Mouse (Mus musculus) G1E (cell line): ENCODE measurements around the gene Pop7. TPM values are rescaled to one million over a fixed set of nuclear protein-coding genes. Genes with fewer than 3 reads are reported as not detected.
A peak's percentile ranks its signal among the peaks of the same experiment; 100 is the strongest.

ENCODE experiments used
- ATAC-seq: 2 replicates; pipeline ENCODE4 v1.8.0; 2016; ENCODE audit warnings: mild to moderate bottlenecking; ENCODE audit not compliant: insufficient number of reproducible peaks, poor library complexity, low FRiP score, severe bottlenecking; ENCODE audit errors: extremely low read depth
- DNase-seq: peaks from one replicate; pipeline ENCODE4 v3.0.0; 2012; ENCODE audit warnings: low spot score
- H3K27me3 ChIP-seq: 2 replicates; pipeline ENCODE4 v1.6.1; 2012; ENCODE audit warnings: mild to moderate bottlenecking, low read length, inconsistent platforms; ENCODE audit not compliant: insufficient read depth
- H3K36me3 ChIP-seq: replicated peaks from 2 replicates; pipeline ENCODE3; 2012; ENCODE audit warnings: mild to moderate bottlenecking, inconsistent platforms
- H3K4me1 ChIP-seq: 2 replicates; pipeline ENCODE4 v1.6.1; 2012; ENCODE audit warnings: low read depth, low read length, inconsistent platforms, mixed read lengths; ENCODE audit not compliant: insufficient read depth
- H3K4me3 ChIP-seq: 2 replicates; pipeline ENCODE4 v1.5.1; 2012; ENCODE audit warnings: low read depth, mild to moderate bottlenecking, inconsistent platforms, low read length, moderate library complexity, mixed read lengths
- H3K9me3 ChIP-seq: replicated peaks from 2 replicates; pipeline ENCODE4 v1.6.1; 2012; ENCODE audit warnings: inconsistent platforms
- CTCF ChIP-seq: IDR thresholded peaks from 2 replicates; pipeline ENCODE4 v1.5.1; 2012; ENCODE audit warnings: low read depth, low read length, inconsistent platforms, mixed read lengths
- GATA1 ChIP-seq: IDR thresholded peaks from 2 replicates; pipeline ENCODE4 v1.6.1; 2012; ENCODE audit warnings: borderline replicate concordance, low read length, inconsistent platforms, mixed read lengths
- GATA2 ChIP-seq: IDR thresholded peaks from 2 replicates; pipeline ENCODE4 v1.6.1; 2012; ENCODE audit warnings: low read depth, low read length, inconsistent platforms, borderline replicate concordance
- POLR2AphosphoS5 ChIP-seq: IDR thresholded peaks from 2 replicates; pipeline ENCODE4 v1.6.1; 2012; ENCODE audit warnings: low read depth, low read length, inconsistent platforms; ENCODE audit not compliant: insufficient replicate concordance
- TAL1 ChIP-seq: conservative IDR thresholded peaks from 2 replicates; pipeline ENCODE4 v1.6.1; 2012; ENCODE audit warnings: low read depth, low read length, inconsistent platforms, mixed read lengths
- polyA plus RNA-seq: library from polyadenylated mRNA; stranded (reverse); fragments of >175 nt; gene quantifications from 2 replicates; pipeline ENCODE4 v1.2.3, GENCODE M21; 2012
- total RNA-seq, 2 experiments: library from RNA; stranded (forward) in 1 of 2; stranded (reverse) in 1 of 2; fragments of 200-1000 nt in 1 of 2; fragments of >200 nt in 1 of 2; fragmentation: Nextera tagmentation in 1 of 2; gene quantifications; 2 replicates each; pipeline ENCODE4 v1.2.3; 2014 to 2017

The Pop7 gene
- total and polyA plus RNA-seq, 3 experiments = 9.0 to 55.7 (median 29.3) TPM

DNA sequence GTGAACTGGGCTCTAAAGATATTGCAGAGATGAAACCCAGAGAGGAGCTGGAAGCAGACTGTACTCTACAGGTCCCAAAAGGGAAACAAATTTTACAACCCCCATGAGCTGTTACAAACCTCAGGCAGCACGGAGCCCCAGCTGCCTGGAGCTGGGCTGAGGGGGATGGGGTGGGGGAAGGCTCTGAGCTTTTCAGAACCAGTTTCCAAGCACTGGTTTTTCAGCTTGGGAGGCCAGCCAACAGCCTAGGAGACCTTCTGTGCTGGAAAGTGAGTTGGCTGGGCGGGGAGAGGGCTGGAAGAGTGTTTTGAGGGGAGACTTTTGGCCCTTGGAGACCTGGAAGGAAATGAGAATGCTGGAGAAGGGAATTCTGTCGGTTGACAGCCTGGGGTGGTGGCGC, 10.8 kb downstream of the Pop7 start:
- H3K4me1 ChIP-seq = no peaks in the 10 kb centered on the region; the same call in 1 of the 2 replicates
- peaks cover 34% of the 10 kb centered on the region for H3K27me3 ChIP-seq
- DNase-seq = no peak
- no peak for TF ChIP-seq POLR2AphosphoS5
- no peak for TF ChIP-seq CTCF
- no peak for TF ChIP-seq GATA2
- TF ChIP-seq TAL1 = no peak
- TF ChIP-seq GATA1 = no peak
- H3K36me3 ChIP-seq = no peaks in the 10 kb centered on the region
- ATAC-seq = no peak
- no peaks in the 10 kb centered on the region; the same call in 1 of the 2 replicates for H3K9me3 ChIP-seq
- H3K4me3 ChIP-seq = no peak overlapping the region

DNA sequence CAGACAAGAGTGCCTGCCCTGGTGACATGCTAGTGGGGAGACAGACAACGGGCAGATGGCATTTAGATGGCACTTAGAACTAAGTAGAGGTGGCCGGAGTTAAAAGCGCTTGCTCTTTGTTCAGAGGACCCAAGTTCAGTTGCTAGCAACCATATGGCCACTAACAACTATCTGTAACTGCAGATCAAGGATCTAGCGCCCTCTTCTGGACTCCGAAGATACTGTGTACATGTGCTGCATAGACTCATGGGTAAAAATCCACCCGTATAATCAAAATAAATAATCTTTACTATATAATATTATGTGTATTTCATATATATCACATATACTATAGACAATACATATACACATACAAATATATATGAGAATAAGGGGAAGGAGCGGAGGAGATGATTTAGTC, 14.7 kb downstream of the Pop7 start:
- H3K36me3 ChIP-seq = no peaks in the 10 kb centered on the region
- H3K4me3 ChIP-seq = no peak overlapping the region
- no peaks in the 10 kb centered on the region; the same call in 1 of the 2 replicates for H3K4me1 ChIP-seq
- DNase-seq (no peak), ATAC-seq (no peak)
- TF ChIP-seq TAL1 (no peak), POLR2AphosphoS5 (no peak), CTCF (no peak), GATA2 (no peak), GATA1 (no peak)
- no peaks in the 10 kb centered on the region; the same call in 1 of the 2 replicates for H3K9me3 ChIP-seq
- peaks cover 40% of the 10 kb centered on the region for H3K27me3 ChIP-seq

DNA sequence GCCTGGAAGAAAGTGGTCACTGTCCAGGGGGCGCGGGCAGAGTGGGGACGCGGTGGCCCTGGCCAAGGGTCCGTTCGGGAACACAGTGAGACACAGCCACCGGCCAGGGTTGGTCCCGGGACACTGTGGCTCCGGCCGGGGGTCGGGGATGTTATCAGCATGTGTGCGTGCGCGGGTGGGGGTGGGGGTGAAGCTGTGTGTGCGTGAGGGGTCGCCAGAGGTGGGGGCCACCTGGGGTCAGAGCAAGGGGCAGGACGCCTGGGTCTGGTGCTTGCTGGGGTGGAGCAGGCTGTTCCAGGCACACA, 16.5 kb downstream of the Pop7 start:
- ATAC-seq (no peak), DNase-seq (no peak)
- no peaks in the 10 kb centered on the region for H3K36me3 ChIP-seq
- no peaks in the 10 kb centered on the region; the same call in 1 of the 2 replicates for H3K9me3 ChIP-seq
- H3K4me3 ChIP-seq = no peak overlapping the region
- no peak for TF ChIP-seq TAL1
- no peak for TF ChIP-seq GATA2
- no peak for TF ChIP-seq CTCF
- TF ChIP-seq GATA1 = no peak
- TF ChIP-seq POLR2AphosphoS5 = no peak
- peaks cover 37% of the 10 kb centered on the region for H3K27me3 ChIP-seq
- peaks cover 2% of the 10 kb centered on the region; the same call in 1 of the 2 replicates for H3K4me1 ChIP-seq

DNA sequence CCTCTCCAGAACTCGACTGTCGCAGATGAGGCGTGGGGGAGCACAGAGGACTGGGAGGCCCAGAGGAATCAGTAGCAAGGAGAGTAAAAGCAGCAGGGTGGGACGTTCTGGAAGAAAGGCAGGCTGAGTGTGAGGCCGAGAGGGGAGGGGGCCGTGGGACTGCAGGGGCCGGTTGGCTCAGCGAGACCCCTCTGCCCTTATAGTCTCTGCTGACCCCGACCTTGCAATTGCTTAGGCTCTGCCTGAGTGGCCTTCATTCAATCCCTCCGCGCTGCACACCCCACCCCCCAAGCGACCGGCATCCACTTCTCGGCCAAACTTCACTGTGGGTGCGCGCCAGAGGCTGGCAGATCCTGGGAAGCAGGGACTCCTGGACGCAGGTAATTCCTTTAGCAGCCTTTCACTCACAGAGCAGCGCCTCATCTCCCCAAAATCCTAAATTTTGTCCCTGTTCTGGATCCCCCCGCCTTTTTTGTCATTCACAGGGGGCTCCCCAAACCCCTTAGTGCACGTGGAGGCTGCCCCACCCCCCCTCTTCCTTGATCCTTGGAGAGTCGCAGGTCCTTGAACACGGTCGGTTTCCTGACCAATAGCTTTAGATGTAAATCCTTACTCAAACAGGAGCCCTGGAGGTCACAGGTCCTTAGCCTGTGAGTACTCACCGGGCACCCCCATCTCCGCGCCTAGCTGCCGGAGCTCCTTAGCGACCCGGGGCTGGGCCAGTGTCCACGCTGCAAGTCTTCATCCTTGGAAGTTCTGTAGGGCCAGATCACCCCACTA, 17.1 kb downstream of the Pop7 start:
- Histone ChIP-seq H3K4me1 (peaks cover 2% of the 10 kb centered on the region; the same call in 1 of the 2 replicates), H3K9me3 (no peaks in the 10 kb centered on the region; the same call in 1 of the 2 replicates), H3K36me3 (no peaks in the 10 kb centered on the region), H3K27me3 (peaks cover 40% of the 10 kb centered on the region), H3K4me3 (no peak overlapping the region)
- no peak for ATAC-seq
- no peak for DNase-seq
- TF ChIP-seq GATA1 (no peak), CTCF (no peak), TAL1 (no peak), GATA2 (no peak), POLR2AphosphoS5 (no peak)

DNA sequence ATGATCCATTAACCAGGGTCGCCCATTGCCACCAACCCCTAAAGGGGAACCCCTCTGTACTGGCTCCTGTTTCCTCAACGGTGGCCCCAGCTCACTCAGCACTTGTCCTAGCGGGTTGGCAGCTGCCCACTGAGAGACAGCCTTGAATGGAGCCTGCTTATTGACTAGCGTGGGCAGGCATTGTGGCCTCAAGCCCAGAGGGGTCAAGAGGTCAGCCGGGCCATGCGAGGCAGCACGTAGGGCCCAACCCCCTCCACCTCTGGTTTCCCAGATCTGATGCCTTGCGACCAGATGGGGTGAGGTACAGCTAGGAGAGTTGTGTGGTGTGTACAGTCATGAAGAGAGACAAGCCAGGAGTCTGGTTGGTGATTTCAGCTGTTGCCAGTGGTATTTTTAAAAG, 20.4 kb downstream of the Pop7 start:
- TF ChIP-seq CTCF (no peak), TAL1 (no peak), GATA1 (no peak), POLR2AphosphoS5 (no peak), GATA2 (no peak)
- no peak overlapping the region for H3K4me3 ChIP-seq
- ATAC-seq = no peak
- H3K27me3 ChIP-seq = peaks cover 45% of the 10 kb centered on the region
- H3K4me1 ChIP-seq = peaks cover 2% of the 10 kb centered on the region; the same call in 1 of the 2 replicates
- no peaks in the 10 kb centered on the region for H3K9me3 ChIP-seq
- no peaks in the 10 kb centered on the region for H3K36me3 ChIP-seq
- no peak for DNase-seq

DNA sequence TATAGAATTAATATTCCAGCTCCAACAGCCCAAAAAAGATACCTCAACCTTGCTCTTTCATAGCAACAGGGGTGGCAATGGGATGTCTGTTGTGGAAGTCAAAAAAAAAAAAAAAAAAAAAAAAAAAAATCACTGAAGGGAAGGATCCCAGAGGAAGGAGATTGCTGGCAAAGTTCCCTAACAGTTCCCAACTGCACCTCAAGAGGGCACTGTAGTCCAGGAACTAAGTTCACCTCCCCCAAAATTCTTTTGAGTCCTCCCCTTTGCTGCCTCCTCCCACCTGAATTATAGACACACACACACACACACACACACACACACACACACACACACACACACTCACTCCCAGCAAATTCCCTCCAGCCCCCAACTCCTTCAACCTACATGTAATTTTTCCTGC, 21.2 kb downstream of the Pop7 start:
- H3K4me3 ChIP-seq = no peak overlapping the region
- no peaks in the 10 kb centered on the region for H3K36me3 ChIP-seq
- ATAC-seq (no peak), DNase-seq (peak; percentile 37)
- H3K9me3 ChIP-seq = no peaks in the 10 kb centered on the region
- TF ChIP-seq GATA1 (no peak), POLR2AphosphoS5 (no peak), CTCF (peak; percentile 59)
- H3K4me1 ChIP-seq = peaks cover 2% of the 10 kb centered on the region; the same call in 1 of the 2 replicates
- H3K27me3 ChIP-seq = peaks cover 46% of the 10 kb centered on the region

DNA sequence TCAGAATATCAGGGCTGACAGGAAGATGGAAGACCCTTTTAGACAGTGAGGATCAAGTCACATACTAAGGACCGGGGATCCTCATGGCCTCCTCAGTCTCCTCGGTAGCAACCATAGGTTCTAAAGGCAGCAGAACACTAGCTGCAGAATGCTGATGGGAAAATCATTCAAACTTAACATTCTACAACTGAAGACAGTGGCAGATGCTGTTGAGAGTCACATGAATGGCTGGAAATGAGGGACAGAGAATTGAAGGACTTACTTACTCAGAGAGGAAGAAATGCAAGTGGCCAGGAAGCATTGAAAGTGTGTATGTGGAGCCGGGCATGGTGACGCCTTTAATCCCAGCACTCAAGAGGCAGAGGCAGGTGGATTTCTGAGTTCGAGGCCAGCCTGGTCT, 25.4 kb downstream of the Pop7 start, which contains the start of gene Zan:
Zan (minus strand) TSS at position 101 of the 400 bp plus-strand sequence.
- no peak for DNase-seq
- peaks cover 46% of the 10 kb centered on the region for H3K27me3 ChIP-seq

More for the DNA sequence above, 25.4 kb downstream of the Pop7 start, which contains the start of gene Zan:
- Histone ChIP-seq H3K4me3 (no peak within 1 kb of the TSS), H3K36me3 (no peaks in the 10 kb centered on the region), H3K4me1 (peaks cover 2% of the 10 kb centered on the region; the same call in 1 of the 2 replicates), H3K9me3 (no peaks in the 10 kb centered on the region)
- ATAC-seq = no peak
- TF ChIP-seq CTCF (no peak), GATA2 (no peak), POLR2AphosphoS5 (no peak), GATA1 (no peak), TAL1 (no peak)
